ENCODE assay signal across 17 mouse cellular contexts in genomic region chr10:62215169-62215616, GRCm38 (mm10). TPM values are rescaled to one million over a fixed set of nuclear protein-coding genes. Genes with fewer than 3 reads are reported as not detected.
A peak's percentile ranks its signal among the peaks of the same experiment; 100 is the strongest.
DNase-seq lines count a peak whose midpoint lies in the region; ATAC-seq and TF ChIP-seq lines count a peak whose summit lies in the region.
"Had no signal": no experiment of that assay in that cellular context is flagged by ENCODE, and none has a peak within 500 bp of the region (broad histone marks: within the 10 kb centered on the region; RNA-seq: fewer than 3 reads in every experiment).

No protein-coding gene starts in this region.

- peak; percentile 19 to 46 for DNase-seq in thymus, postnatal 10 days (ENCODE audit: low spot score in 2 of 2)
- DNase-seq in right cerebral cortex, adult 2 months (ENCODE audit: low spot score in 2 of 2): no peak
- DNase-seq in embryo, embryonic 9.5 days (ENCODE audit: extremely low spot score): no peak
- DNase-seq in kidney, postnatal 36 days: no peak
- DNase-seq: cerebellum, postnatal 36 days; heart, postnatal 36 days; kidney, postnatal 10 days had no signal

- 0 out of 2 replicates have a peak overlapping the region, but pooled peaks have one; percentile 20 for H3K27ac ChIP-seq in bone marrow, adult 2 months (ENCODE audit: control insufficient read depth, insufficient read depth, low read depth, low read length, poor library complexity)
- H3K27ac ChIP-seq in liver, embryonic 15.5 days (replicated peaks): peak overlapping the region; percentile 87
- H3K27ac ChIP-seq: embryonic facial prominence, embryonic 13.5 days; forebrain, embryonic 15.5 days; limb, embryonic 15.5 days; midbrain, embryonic 13.5 days had no signal

- no peaks in the 10 kb centered on the region; the same call in 1 of the 2 replicates for H3K4me1 ChIP-seq in bone marrow, adult 2 months (ENCODE audit: control insufficient read depth, insufficient read depth, low read length)
- H3K4me1 ChIP-seq in liver, embryonic 15.5 days (replicated peaks): peaks cover 67% of the 10 kb centered on the region
- H3K4me1 ChIP-seq: forebrain, embryonic 15.5 days had no signal

- 47% methylated on average over 5 of the region's 5 CpGs for WGBS in bone marrow, adult 2 months
- WGBS in liver, embryonic 15.5 days (ENCODE audit: insufficient replicate concordance): 9% methylated on average over 5 of the region's 5 CpGs

- no peak for TF ChIP-seq POLR2A in bone marrow, adult 2 months (IDR thresholded peaks at IDR 0.05; ENCODE audit: borderline replicate concordance, control insufficient read depth, low read depth, low read length)

- H3K4me2 ChIP-seq in liver, embryonic 15.5 days: peak overlapping the region; percentile 63
- H3K4me2 ChIP-seq: embryonic facial prominence, embryonic 13.5 days; forebrain, embryonic 15.5 days; limb, embryonic 15.5 days; midbrain, embryonic 13.5 days had no signal

- H3K9ac ChIP-seq in liver, embryonic 15.5 days: peak overlapping the region; percentile 37; the same call in 1 of the 2 replicates
- H3K9ac ChIP-seq: embryonic facial prominence, embryonic 13.5 days; forebrain, embryonic 15.5 days; limb, embryonic 15.5 days; midbrain, embryonic 13.5 days had no signal

- H3K9me3 ChIP-seq in liver, embryonic 15.5 days (replicated peaks): no peaks in the 10 kb centered on the region
- H3K9me3 ChIP-seq: embryonic facial prominence, embryonic 13.5 days; forebrain, embryonic 15.5 days; limb, embryonic 15.5 days; midbrain, embryonic 13.5 days had no signal

- no peak overlapping the region for H3K4me3 ChIP-seq in bone marrow, adult 2 months (replicated peaks; ENCODE audit: control insufficient read depth, low read depth, low read length)
- peak overlapping the region; percentile 35 for H3K4me3 ChIP-seq in liver, embryonic 15.5 days (replicated peaks)
- H3K4me3 ChIP-seq: embryonic facial prominence, embryonic 13.5 days; forebrain, embryonic 15.5 days; limb, embryonic 15.5 days; midbrain, embryonic 13.5 days had no signal

- H3K36me3 ChIP-seq in liver, embryonic 15.5 days (replicated peaks): no peaks in the 10 kb centered on the region
- H3K36me3 ChIP-seq: embryonic facial prominence, embryonic 13.5 days; forebrain, embryonic 15.5 days; limb, embryonic 15.5 days; midbrain, embryonic 13.5 days had no signal

- peak; percentile 40 for ATAC-seq in common myeloid progenitor, adult 5-6 weeks (replicated peaks; ENCODE audit: low read depth, poor library complexity, severe bottlenecking)
- ATAC-seq in liver, embryonic 15.5 days (ENCODE audit: insufficient read depth): peak; percentile 88
- ATAC-seq: forebrain, embryonic 15.5 days; midbrain, embryonic 13.5 days; Patski had no signal

- H3K27me3 ChIP-seq in liver, embryonic 15.5 days: no peaks in the 10 kb centered on the region
- H3K27me3 ChIP-seq: embryonic facial prominence, embryonic 13.5 days; forebrain, embryonic 15.5 days; limb, embryonic 15.5 days; midbrain, embryonic 13.5 days; Patski had no signal

- TF ChIP-seq CTCF in bone marrow, adult 2 months (IDR thresholded peaks at IDR 0.05; ENCODE audit: control insufficient read depth, insufficient read depth, low read length): no peak

RNA-seq across cellular contexts. Expression of gene Tspan15, which starts 15.9 kb away (rescaled TPM):
- 2.7 and 5.3 TPM in 2 replicates for polyA plus RNA-seq in bone marrow, adult 2 months (2011; ENCODE audit: insufficient read depth, insufficient read length, low replicate concordance, missing spikeins)
- 0.32 and 3.6 TPM in 2 replicates for total RNA-seq in common myeloid progenitor, adult 5-6 weeks (2017)
- polyA plus RNA-seq in liver, embryonic 15.5 days (2015; fragmentation: Nextera tagmentation; extraction: Ambion mirVana): 12.7 and 14.9 TPM in 2 replicates

RNA-seq across cellular contexts. Expression of gene Tacr2, which starts 37.0 kb away (rescaled TPM):
- not detected in 2 replicates for polyA plus RNA-seq in bone marrow, adult 2 months (2011; ENCODE audit: insufficient read depth, insufficient read length, low replicate concordance, missing spikeins)
- total RNA-seq in common myeloid progenitor, adult 5-6 weeks (2017): not detected in 2 replicates
- polyA plus RNA-seq in liver, embryonic 15.5 days (2015; fragmentation: Nextera tagmentation; extraction: Ambion mirVana): not detected in 2 replicates
- total RNA-seq: gastrocnemius, adult 8-10 months; heart, adult 8-10 months; heart, postnatal 36 days had no signal
- polyA plus RNA-seq: embryonic facial prominence, embryonic 13.5 days; forebrain, embryonic 15.5 days; limb, embryonic 15.5 days; midbrain, embryonic 13.5 days had no signal

Comparison
In these comparisons a context has a peak if more than half of its experiments do, and no peak if none do; other contexts are left out.
1. DNase-seq: peak in thymus, postnatal 10 days (2 of 2); none in right cerebral cortex, adult 2 months (0 of 2), embryo, embryonic 9.5 days (single experiment) and kidney, postnatal 36 days (0 of 2).